ENCODE assay signal across 11 mouse cellular contexts in the genomic region with DNA sequence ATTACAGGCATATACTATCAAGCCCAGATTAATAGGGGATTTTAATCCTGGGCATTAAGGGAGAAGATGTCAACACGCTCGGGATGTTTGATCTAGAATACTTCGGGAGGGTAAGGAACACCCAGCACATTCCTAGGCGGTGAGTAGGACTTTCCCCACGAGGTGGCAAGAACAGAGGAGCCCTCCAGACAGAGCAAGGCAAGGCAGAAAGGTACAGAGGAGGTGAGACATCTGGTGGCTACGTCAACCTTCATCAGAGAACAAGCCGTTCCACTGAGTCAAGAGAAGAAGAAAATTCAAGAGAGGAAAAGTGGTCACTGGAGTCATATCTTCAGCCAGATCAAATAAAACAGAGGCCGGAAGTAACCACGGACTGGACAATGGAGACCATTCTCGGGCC. TPM values are rescaled to one million over a fixed set of nuclear protein-coding genes. Genes with fewer than 3 reads are reported as not detected.
DNase-seq lines count a peak whose midpoint lies in the region; ATAC-seq and TF ChIP-seq lines count a peak whose summit lies in the region.
"Had no signal": no experiment of that assay in that cellular context is flagged by ENCODE, and none has a peak within 500 bp of the region (broad histone marks: within the 10 kb centered on the region; RNA-seq: fewer than 3 reads in every experiment).

No protein-coding gene starts in this region.

- TF ChIP-seq EP300 in liver, postnatal 0 days (IDR thresholded peaks at IDR 0.05; ENCODE audit: low read depth): no peak

- no peak for DNase-seq in heart, postnatal 14 days
- DNase-seq in midbrain, embryonic 14.5 days: no peak
- DNase-seq in liver, postnatal 0 days: no peak
- DNase-seq in cerebellum, adult 18-20 months: no peak
- no peak for DNase-seq in kidney, adult 11 months
- DNase-seq: adrenal gland, postnatal 14 days had no signal

- no peaks in the 10 kb centered on the region for H3K27me3 ChIP-seq in heart, embryonic 12.5 days (replicated peaks)
- no peaks in the 10 kb centered on the region; the same call in 1 of the 2 replicates for H3K27me3 ChIP-seq in midbrain, embryonic 13.5 days
- H3K27me3 ChIP-seq in midbrain, embryonic 14.5 days (ENCODE audit: control insufficient read depth, insufficient read depth, low read length): peaks cover 4% of the 10 kb centered on the region; the same call in 1 of the 2 replicates
- peaks cover 6% of the 10 kb centered on the region; the same call in 1 of the 2 replicates for H3K27me3 ChIP-seq in liver, postnatal 0 days (ENCODE audit: insufficient read depth, low read length)
- no peaks in the 10 kb centered on the region for H3K27me3 ChIP-seq in stomach, embryonic 15.5 days (replicated peaks)

- peaks cover 57% of the 10 kb centered on the region for H3K4me1 ChIP-seq in heart, embryonic 12.5 days (replicated peaks)
- H3K4me1 ChIP-seq in midbrain, embryonic 13.5 days (replicated peaks): peaks cover 31% of the 10 kb centered on the region
- peaks cover 21% of the 10 kb centered on the region for H3K4me1 ChIP-seq in midbrain, embryonic 14.5 days (ENCODE audit: control insufficient read depth, insufficient read depth, low read length)
- peaks cover 16% of the 10 kb centered on the region for H3K4me1 ChIP-seq in liver, postnatal 0 days (ENCODE audit: insufficient read depth)
- peaks cover 20% of the 10 kb centered on the region for H3K4me1 ChIP-seq in stomach, embryonic 15.5 days

- peak overlapping the region; percentile 66; the same call in 1 of the 2 replicates for H3K27ac ChIP-seq in heart, embryonic 12.5 days (ENCODE audit: poor library complexity, severe bottlenecking)
- no peak overlapping the region for H3K27ac ChIP-seq in midbrain, embryonic 13.5 days
- no peak overlapping the region; the same call in 1 of the 2 replicates for H3K27ac ChIP-seq in midbrain, embryonic 14.5 days (replicated peaks; ENCODE audit: low read depth, low read length)
- H3K27ac ChIP-seq in liver, postnatal 0 days (ENCODE audit: low read depth): 0 out of 2 replicates have a peak overlapping the region, but pooled peaks have one; percentile 2
- H3K27ac ChIP-seq in stomach, embryonic 15.5 days: 0 out of 2 replicates have a peak overlapping the region, but pooled peaks have one; percentile 13

- no peaks in the 10 kb centered on the region for H3K9me3 ChIP-seq in heart, embryonic 12.5 days (replicated peaks)
- H3K9me3 ChIP-seq in midbrain, embryonic 13.5 days: no peaks in the 10 kb centered on the region
- no peaks in the 10 kb centered on the region for H3K9me3 ChIP-seq in midbrain, embryonic 14.5 days (ENCODE audit: control insufficient read depth, low read length)
- no peaks in the 10 kb centered on the region for H3K9me3 ChIP-seq in liver, postnatal 0 days (ENCODE audit: low read length)
- no peaks in the 10 kb centered on the region for H3K9me3 ChIP-seq in stomach, embryonic 15.5 days

- H3K4me2 ChIP-seq in heart, embryonic 12.5 days: peak overlapping the region; percentile 90
- peak overlapping the region; percentile 65; the same call in 1 of the 2 replicates for H3K4me2 ChIP-seq in midbrain, embryonic 13.5 days (replicated peaks)
- no peak overlapping the region for H3K4me2 ChIP-seq in midbrain, embryonic 14.5 days (ENCODE audit: low read length)
- H3K4me2 ChIP-seq in liver, postnatal 0 days (ENCODE audit: low read depth, low read length): no peak overlapping the region; the same call in 1 of the 2 replicates
- peak overlapping the region; percentile 72 for H3K4me2 ChIP-seq in stomach, embryonic 15.5 days

- no peak for TF ChIP-seq CTCF in liver, postnatal 0 days (IDR thresholded peaks at IDR 0.05; ENCODE audit: low read depth)

- ATAC-seq in heart, embryonic 12.5 days (ENCODE audit: insufficient number of reproducible peaks, low FRiP score): no peak
- no peak for ATAC-seq in midbrain, embryonic 13.5 days
- ATAC-seq in midbrain, embryonic 14.5 days (ENCODE audit: low FRiP score, low TSS enrichment): no peak
- ATAC-seq in liver, postnatal 0 days: no peak
- ATAC-seq in stomach, embryonic 15.5 days (ENCODE audit: insufficient read depth, low FRiP score, low read depth): no peak; the same call in 1 of the 2 replicates

- no peaks in the 10 kb centered on the region for H3K36me3 ChIP-seq in heart, embryonic 12.5 days
- H3K36me3 ChIP-seq in midbrain, embryonic 13.5 days: no peaks in the 10 kb centered on the region
- no peaks in the 10 kb centered on the region for H3K36me3 ChIP-seq in midbrain, embryonic 14.5 days (ENCODE audit: control insufficient read depth, insufficient read depth, low read length)
- no peaks in the 10 kb centered on the region for H3K36me3 ChIP-seq in liver, postnatal 0 days (replicated peaks; ENCODE audit: insufficient read depth, low read length)
- H3K36me3 ChIP-seq in stomach, embryonic 15.5 days: no peaks in the 10 kb centered on the region

- intact Hi-C loops in heart, postnatal 14 days (cut with DNase I): no loop called here

- peak overlapping the region; percentile 47 for H3K4me3 ChIP-seq in heart, embryonic 12.5 days
- H3K4me3 ChIP-seq in midbrain, embryonic 13.5 days (replicated peaks): no peak overlapping the region
- no peak overlapping the region for H3K4me3 ChIP-seq in midbrain, embryonic 14.5 days (replicated peaks; ENCODE audit: low read depth, low read length)
- H3K4me3 ChIP-seq in liver, postnatal 0 days (ENCODE audit: low read depth, low read length): no peak overlapping the region
- no peak overlapping the region for H3K4me3 ChIP-seq in stomach, embryonic 15.5 days (replicated peaks)

- peak overlapping the region; percentile 68 for H3K9ac ChIP-seq in heart, embryonic 12.5 days
- H3K9ac ChIP-seq in midbrain, embryonic 13.5 days (replicated peaks): no peak overlapping the region
- no peak overlapping the region for H3K9ac ChIP-seq in midbrain, embryonic 14.5 days (replicated peaks; ENCODE audit: low read length)
- H3K9ac ChIP-seq in liver, postnatal 0 days (replicated peaks): no peak overlapping the region
- H3K9ac ChIP-seq in stomach, embryonic 15.5 days: no peak overlapping the region

- WGBS in heart, embryonic 12.5 days: 27% methylated on average over 10 of the region's 10 CpGs
- 67% methylated on average over 10 of the region's 10 CpGs for WGBS in midbrain, embryonic 13.5 days
- WGBS in midbrain, embryonic 14.5 days: 59% methylated on average over 10 of the region's 10 CpGs
- WGBS in liver, postnatal 0 days (ENCODE audit: insufficient replicate concordance): 22% methylated on average over 10 of the region's 10 CpGs
- WGBS in stomach, embryonic 15.5 days: 37% methylated on average over 10 of the region's 10 CpGs

RNA-seq across cellular contexts. Expression of a gene that starts 26.1 kb away (rescaled TPM):
- polyA plus RNA-seq in heart, embryonic 12.5 days (2016; fragmentation: Nextera tagmentation; extraction: Ambion mirVana): 619 and 647 TPM in 2 replicates
- total RNA-seq in heart, postnatal 14 days (2021): 100 to 1,000 TPM; 179 to 185 TPM
- polyA plus RNA-seq in midbrain, embryonic 13.5 days (2015; fragmentation: Nextera tagmentation; extraction: Ambion mirVana): 1,571 and 1,689 TPM in 2 replicates
- polyA plus RNA-seq in midbrain, embryonic 14.5 days (2014; fragmentation: Nextera tagmentation; extraction: Ambion mirVana): 1,972 and 2,214 TPM in 2 replicates
- polyA plus RNA-seq in liver, postnatal 0 days (2015; fragmentation: Nextera tagmentation; extraction: Ambion mirVana): 397 and 413 TPM in 2 replicates
- 879 and 956 TPM in 2 replicates for polyA plus RNA-seq in stomach, embryonic 15.5 days (2015; fragmentation: Nextera tagmentation; extraction: Ambion mirVana)

RNA-seq across cellular contexts. Expression of a gene that starts 45.3 kb away (rescaled TPM):
- not detected in 2 replicates for polyA plus RNA-seq in heart, embryonic 12.5 days (2016; fragmentation: Nextera tagmentation; extraction: Ambion mirVana)
- total RNA-seq in heart, postnatal 14 days (2021): not detected
- polyA plus RNA-seq in midbrain, embryonic 13.5 days (2015; fragmentation: Nextera tagmentation; extraction: Ambion mirVana): 0.37 TPM in 1 of 2 replicates, not detected in the other
- polyA plus RNA-seq in midbrain, embryonic 14.5 days (2014; fragmentation: Nextera tagmentation; extraction: Ambion mirVana): not detected in 2 replicates
- polyA plus RNA-seq in liver, postnatal 0 days (2015; fragmentation: Nextera tagmentation; extraction: Ambion mirVana): not detected in 2 replicates
- polyA plus RNA-seq in stomach, embryonic 15.5 days (2015; fragmentation: Nextera tagmentation; extraction: Ambion mirVana): not detected in 2 replicates
- total RNA-seq: adrenal gland, postnatal 14 days; heart, postnatal 10 days; left cerebral cortex, adult 18-20 months had no signal

Comparison
In these comparisons a context has a peak if more than half of its experiments do, and no peak if none do; other contexts are left out.
1. H3K4me2 ChIP-seq: peak in heart, embryonic 12.5 days (single experiment), midbrain, embryonic 13.5 days (single experiment) and stomach, embryonic 15.5 days (single experiment); none in midbrain, embryonic 14.5 days (single experiment) and liver, postnatal 0 days (single experiment).
2. H3K27ac ChIP-seq: peak in heart, embryonic 12.5 days (single experiment), liver, postnatal 0 days (single experiment) and stomach, embryonic 15.5 days (single experiment); none in midbrain, embryonic 13.5 days (single experiment) and midbrain, embryonic 14.5 days (single experiment).